Mouse (Mus musculus) stomach, postnatal 0 days (tissue): Measurements from ENCODE around the gene Neurog1. TPM values are rescaled to one million over a fixed set of nuclear protein-coding genes. Genes with fewer than 3 reads are reported as not detected.

Experiments
- ATAC-seq: fragments of 200-750 bp; cut with Nextera tagmentation; 2 replicates; pipeline ENCODE4 v1.8.0; 2017; ENCODE audit not compliant: low FRiP score, low TSS enrichment
- DNase-seq: peaks from one replicate; pipeline ENCODE4 v3.0.0-alpha.2; 2016; ENCODE audit warnings: low spot score
- H3K27ac ChIP-seq: fragments of 300-500 bp; sonication (generic); replicated peaks from 2 replicates; pipeline ENCODE4 v1.5.1; 2014; ENCODE audit warnings: mild to moderate bottlenecking, control low read depth
- H3K27me3 ChIP-seq: fragments of 300-500 bp; sonication (generic); 2 replicates; pipeline ENCODE4 v1.6.1; 2014; ENCODE audit warnings: low read length; ENCODE audit not compliant: control insufficient read depth, insufficient read depth
- H3K36me3 ChIP-seq: fragments of 300-500 bp; sonication (generic); 2 replicates; pipeline ENCODE4 v1.6.1; 2014; ENCODE audit warnings: low read length, mixed read lengths; ENCODE audit not compliant: control insufficient read depth, insufficient read depth
- H3K4me1 ChIP-seq: fragments of 300-500 bp; sonication (generic); replicated peaks from 2 replicates; pipeline ENCODE4 v1.6.1; 2014; ENCODE audit warnings: antibody characterized with exemption; ENCODE audit not compliant: control insufficient read depth, insufficient read depth
- H3K4me2 ChIP-seq: fragments of 300-500 bp; sonication (generic); replicated peaks from 2 replicates; pipeline ENCODE4 v1.6.1; 2014; ENCODE audit warnings: low read depth, mild to moderate bottlenecking, control low read depth, moderate library complexity
- H3K4me3 ChIP-seq: fragments of 300-500 bp; sonication (generic); 2 replicates; pipeline ENCODE4 v1.5.1; 2014; ENCODE audit warnings: low read depth, low read length, control low read depth
- H3K9ac ChIP-seq: fragments of 300-500 bp; sonication (generic); 2 replicates; pipeline ENCODE4 v1.6.1; 2014; ENCODE audit warnings: mild to moderate bottlenecking, low read length, control low read depth, mixed read lengths
- H3K9me3 ChIP-seq: fragments of 300-500 bp; sonication (generic); 2 replicates; pipeline ENCODE4 v1.6.1; 2016; ENCODE audit warnings: low read length; ENCODE audit not compliant: control insufficient read depth
- CTCF ChIP-seq: IDR thresholded peaks from 2 replicates; pipeline ENCODE4 v1.5.1; 2016; ENCODE audit warnings: antibody characterized with exemption, low read depth, mild to moderate bottlenecking, moderate library complexity
- EP300 ChIP-seq: optimal IDR thresholded peaks from 2 replicates; pipeline ENCODE3; 2016; ENCODE audit warnings: antibody characterized with exemption
- WGBS: fragments of 180-500 bp; shearing (Covaris S2); extraction: QIAGEN DNeasy Blood & Tissue Kit; methylation state at CpG from one replicate; pipeline ENCODE4 v1.1.7; 2014; 5-methylcytosine and 5-hydroxymethylcytosine counted together
- polyA plus RNA-seq: library from polyadenylated mRNA; unstranded; fragments of >200 nt; fragmentation: Nextera tagmentation; extraction: Ambion mirVana; gene quantifications from 2 replicates; pipeline ENCODE4 v1.2.1, GENCODE M21; 2015

Neurog1 gene
- polyA plus RNA-seq, 1 experiment from 2014 or later = not detected

DNA sequence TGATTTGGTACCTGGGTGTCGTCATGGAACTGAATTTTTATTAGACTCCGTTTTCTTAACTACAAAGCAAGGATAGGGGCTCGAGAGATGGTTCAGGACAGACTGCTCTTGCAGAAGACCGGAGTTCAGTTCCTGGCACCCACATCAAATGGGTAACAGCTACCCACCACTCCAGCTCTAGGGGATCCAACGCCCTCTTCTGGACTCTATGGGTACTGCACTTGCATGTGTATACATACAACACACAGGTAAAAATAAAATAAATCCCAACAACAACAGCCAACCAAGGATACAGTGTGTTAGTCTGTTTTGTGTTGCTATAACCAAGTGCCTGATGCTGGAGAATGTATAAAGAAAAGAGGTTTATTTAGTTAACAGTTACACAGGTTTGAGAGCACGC, 28.4 kb upstream of the Neurog1 start:
- DNase-seq (no peak), ATAC-seq (no peak)
- Histone ChIP-seq H3K27ac (no peak overlapping the region), H3K9ac (no peak overlapping the region), H3K4me2 (no peak overlapping the region), H3K36me3 (no peaks in the 10 kb centered on the region), H3K9me3 (no peaks in the 10 kb centered on the region), H3K27me3 (no peaks in the 10 kb centered on the region), H3K4me1 (no peaks in the 10 kb centered on the region), H3K4me3 (no peak overlapping the region)
- no peak for TF ChIP-seq EP300
- peak; percentile 45 for TF ChIP-seq CTCF
- 79% methylated on average over 6 of the region's 6 CpGs for WGBS

GRCm38 (mm10) chr13:56279439-56279838, 27.5 kb upstream of the Neurog1 start:
- no peaks in the 10 kb centered on the region for H3K4me1 ChIP-seq
- no peaks in the 10 kb centered on the region for H3K9me3 ChIP-seq
- H3K36me3 ChIP-seq = no peaks in the 10 kb centered on the region
- 17% methylated on average over 8 of the region's 8 CpGs for WGBS
- ATAC-seq (peak; percentile 77), DNase-seq (peak; percentile 81)
- TF ChIP-seq CTCF = peak; percentile 97
- TF ChIP-seq EP300 = no peak
- H3K27ac ChIP-seq = no peak overlapping the region
- no peak overlapping the region for H3K9ac ChIP-seq
- no peak overlapping the region for H3K4me2 ChIP-seq
- no peak overlapping the region for H3K4me3 ChIP-seq
- H3K27me3 ChIP-seq = no peaks in the 10 kb centered on the region

- ATAC-seq (no peak), DNase-seq (no peak)
- Histone ChIP-seq H3K27me3 (no peaks in the 10 kb centered on the region), H3K9ac (no peak overlapping the region), H3K4me1 (no peaks in the 10 kb centered on the region), H3K36me3 (no peaks in the 10 kb centered on the region), H3K9me3 (no peaks in the 10 kb centered on the region), H3K4me3 (no peak overlapping the region), H3K4me2 (no peak overlapping the region), H3K27ac (no peak overlapping the region)
- WGBS = 58% methylated on average over 2 of the region's 2 CpGs
- TF ChIP-seq EP300 (no peak), CTCF (no peak)
Measured at GRCm38 (mm10) chr13:56275171-56275570, 23.2 kb upstream of the Neurog1 start.

DNA sequence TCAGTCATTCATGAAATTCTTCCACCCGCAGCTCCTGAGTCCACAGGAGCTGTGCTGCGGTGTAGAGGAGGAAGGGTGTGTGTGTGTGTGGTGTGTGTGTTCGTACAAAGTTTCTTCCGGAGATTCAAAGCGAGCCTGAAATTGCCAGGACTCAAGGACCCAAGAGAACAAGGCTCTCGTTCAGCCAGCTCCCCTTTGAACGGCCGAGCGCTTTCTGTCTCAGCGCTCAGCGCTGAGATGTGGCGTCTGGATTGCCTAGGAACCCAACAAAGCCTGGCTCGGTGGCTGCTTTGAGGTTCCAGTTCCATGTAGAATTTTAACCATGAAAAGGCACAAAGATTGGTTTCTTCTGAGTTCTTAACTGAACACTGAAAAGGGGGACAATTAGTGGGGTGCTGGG, 18.2 kb upstream of the Neurog1 start:
- no peak overlapping the region for H3K9ac ChIP-seq
- no peak overlapping the region for H3K4me2 ChIP-seq
- no peaks in the 10 kb centered on the region for H3K4me1 ChIP-seq
- no peaks in the 10 kb centered on the region for H3K9me3 ChIP-seq
- DNase-seq = no peak
- no peaks in the 10 kb centered on the region for H3K27me3 ChIP-seq
- TF ChIP-seq EP300 = no peak
- TF ChIP-seq CTCF = no peak
- WGBS = 70% methylated on average over 13 of the region's 13 CpGs
- H3K27ac ChIP-seq = no peak overlapping the region
- H3K4me3 ChIP-seq = no peak overlapping the region
- no peak for ATAC-seq
- H3K36me3 ChIP-seq = no peaks in the 10 kb centered on the region

GRCm38 (mm10) chr13:56267396-56267795, 15.4 kb upstream of the Neurog1 start:
- no peaks in the 10 kb centered on the region for H3K9me3 ChIP-seq
- 76% methylated on average over 4 of the region's 4 CpGs for WGBS
- no peak for ATAC-seq
- H3K36me3 ChIP-seq = no peaks in the 10 kb centered on the region
- TF ChIP-seq EP300 = no peak
- peak; percentile 51 for TF ChIP-seq CTCF
- no peak overlapping the region for H3K9ac ChIP-seq
- no peak overlapping the region for H3K4me2 ChIP-seq
- no peaks in the 10 kb centered on the region for H3K4me1 ChIP-seq
- no peaks in the 10 kb centered on the region for H3K27me3 ChIP-seq
- no peak overlapping the region for H3K4me3 ChIP-seq
- no peak overlapping the region for H3K27ac ChIP-seq
- DNase-seq = no peak

- TF ChIP-seq CTCF = peak; percentile 80
- TF ChIP-seq EP300 = no peak
- DNase-seq = no peak
Measured at GRCm38 (mm10) chr13:56266435-56266834, 14.5 kb upstream of the Neurog1 start.

More at GRCm38 (mm10) chr13:56266435-56266834, 14.5 kb upstream of the Neurog1 start:
- no peaks in the 10 kb centered on the region for H3K27me3 ChIP-seq
- no peak overlapping the region for H3K4me3 ChIP-seq
- ATAC-seq = no peak
- H3K4me2 ChIP-seq = no peak overlapping the region
- H3K9ac ChIP-seq = no peak overlapping the region
- no peaks in the 10 kb centered on the region for H3K9me3 ChIP-seq
- H3K27ac ChIP-seq = no peak overlapping the region
- no peaks in the 10 kb centered on the region for H3K36me3 ChIP-seq
- H3K4me1 ChIP-seq = no peaks in the 10 kb centered on the region
- WGBS = 36% methylated on average over 7 of the region's 8 CpGs
